ENCODE assay signal across 10 mouse cellular contexts in genomic region chr1:72827411-72828315, GRCm38 (mm10). TPM values are rescaled to one million over a fixed set of nuclear protein-coding genes. Genes with fewer than 3 reads are reported as not detected.
DNase-seq lines count a peak whose midpoint lies in the region; ATAC-seq and TF ChIP-seq lines count a peak whose summit lies in the region.
"Had no signal": no experiment of that assay in that cellular context is flagged by ENCODE, and none has a peak within 500 bp of the region (broad histone marks: within the 10 kb centered on the region; RNA-seq: fewer than 3 reads in every experiment).

No protein-coding gene starts in this region.

- WGBS in kidney, embryonic 16.5 days: 33% methylated on average over 12 of the region's 12 CpGs
- 67% methylated on average over 12 of the region's 12 CpGs for WGBS in kidney, adult 2 months
- WGBS in embryonic facial prominence, embryonic 10.5 days: 27% methylated on average over 12 of the region's 12 CpGs
- 20% methylated on average over 12 of the region's 12 CpGs for WGBS in hindbrain, embryonic 13.5 days
- 14% methylated on average over 12 of the region's 12 CpGs for WGBS in midbrain, postnatal 0 days

- no peak for TF ChIP-seq CTCF in kidney, adult 2 months (conservative IDR thresholded peaks at IDR 0.05; ENCODE audit: insufficient read depth, insufficient read length, low read depth, low read length)
- TF ChIP-seq CTCF in midbrain, postnatal 0 days (IDR thresholded peaks at IDR 0.05): no peak

- H3K4me2 ChIP-seq in kidney, embryonic 16.5 days (replicated peaks; ENCODE audit: low read depth, low read length): peak overlapping the region; percentile 100
- H3K4me2 ChIP-seq in hindbrain, embryonic 13.5 days: peak overlapping the region; percentile 81
- peak overlapping the region; percentile 96 for H3K4me2 ChIP-seq in midbrain, postnatal 0 days (ENCODE audit: low read depth, low read length, poor library complexity, severe bottlenecking)

- DNase-seq in kidney, adult 2 months: no peak
- DNase-seq in embryonic facial prominence, embryonic 10.5 days (ENCODE audit: low spot score): peak; percentile 37
- DNase-seq in midbrain, postnatal 0 days (ENCODE audit: low spot score): no peak
- DNase-seq in layer of hippocampus, adult 8-10 months (ENCODE audit: low spot score in 2 of 2): no peak
- no peak for DNase-seq in urinary bladder, postnatal 25 days (ENCODE audit: low spot score)
- no peak for DNase-seq in spleen, postnatal 10 days (ENCODE audit: low spot score in 2 of 2)
- DNase-seq: gastrocnemius, postnatal 36 days had no signal

- H3K36me3 ChIP-seq in kidney, embryonic 16.5 days (ENCODE audit: insufficient read depth, low read length): no peaks in the 10 kb centered on the region; the same call in 1 of the 2 replicates
- H3K36me3 ChIP-seq in kidney, adult 2 months (ENCODE audit: control insufficient read depth, insufficient read depth, low read length): no peaks in the 10 kb centered on the region
- peaks cover 51% of the 10 kb centered on the region for H3K36me3 ChIP-seq in embryonic facial prominence, embryonic 10.5 days (replicated peaks)
- peaks cover 9% of the 10 kb centered on the region for H3K36me3 ChIP-seq in hindbrain, embryonic 13.5 days
- H3K36me3 ChIP-seq in midbrain, postnatal 0 days (ENCODE audit: insufficient read depth, low read length): no peaks in the 10 kb centered on the region

- no peak overlapping the region for H3K4me3 ChIP-seq in kidney, embryonic 16.5 days (ENCODE audit: low read length)
- no peak overlapping the region for H3K4me3 ChIP-seq in kidney, adult 2 months (ENCODE audit: insufficient read depth, low read depth, low read length)
- peak overlapping the region; percentile 80 for H3K4me3 ChIP-seq in embryonic facial prominence, embryonic 10.5 days
- H3K4me3 ChIP-seq in hindbrain, embryonic 13.5 days: peak overlapping the region; percentile 81
- 0 out of 2 replicates have a peak overlapping the region, but pooled peaks have one; percentile 72 for H3K4me3 ChIP-seq in midbrain, postnatal 0 days (ENCODE audit: low read depth, low read length)

- H3K4me1 ChIP-seq in kidney, embryonic 16.5 days (ENCODE audit: insufficient read depth, low read length): peaks cover 47% of the 10 kb centered on the region
- 0 out of 2 replicates have a peak, but pooled peaks cover 5% of the 10 kb centered on the region for H3K4me1 ChIP-seq in kidney, adult 2 months (ENCODE audit: control insufficient read depth, insufficient read depth, low read length)
- H3K4me1 ChIP-seq in embryonic facial prominence, embryonic 10.5 days: peaks cover 51% of the 10 kb centered on the region
- H3K4me1 ChIP-seq in hindbrain, embryonic 13.5 days (replicated peaks): peaks cover 50% of the 10 kb centered on the region
- peaks cover 12% of the 10 kb centered on the region; the same call in 1 of the 2 replicates for H3K4me1 ChIP-seq in midbrain, postnatal 0 days (ENCODE audit: insufficient read depth, low read length)

- ATAC-seq in kidney, embryonic 16.5 days (ENCODE audit: low FRiP score, low TSS enrichment): no peak
- peak; percentile 14; the same call in 1 of the 2 replicates for ATAC-seq in hindbrain, embryonic 13.5 days (ENCODE audit: low FRiP score)
- ATAC-seq in midbrain, postnatal 0 days (ENCODE audit: low FRiP score): no peak

- H3K9me3 ChIP-seq in kidney, embryonic 16.5 days (ENCODE audit: low read length): no peaks in the 10 kb centered on the region; the same call in 1 of the 2 replicates
- no peaks in the 10 kb centered on the region for H3K9me3 ChIP-seq in embryonic facial prominence, embryonic 10.5 days
- no peaks in the 10 kb centered on the region for H3K9me3 ChIP-seq in hindbrain, embryonic 13.5 days
- H3K9me3 ChIP-seq in midbrain, postnatal 0 days (ENCODE audit: low read length): no peaks in the 10 kb centered on the region

- no peaks in the 10 kb centered on the region for H3K27me3 ChIP-seq in kidney, embryonic 16.5 days (ENCODE audit: insufficient read depth, low read length)
- H3K27me3 ChIP-seq in kidney, adult 2 months (replicated peaks; ENCODE audit: control insufficient read depth, insufficient read depth, low read length): peaks cover 3% of the 10 kb centered on the region; the same call in 1 of the 2 replicates
- no peaks in the 10 kb centered on the region for H3K27me3 ChIP-seq in embryonic facial prominence, embryonic 10.5 days (replicated peaks; ENCODE audit: low read depth, poor library complexity, severe bottlenecking)
- no peaks in the 10 kb centered on the region for H3K27me3 ChIP-seq in hindbrain, embryonic 13.5 days
- no peaks in the 10 kb centered on the region for H3K27me3 ChIP-seq in midbrain, postnatal 0 days (ENCODE audit: insufficient read depth, low read length)

- H3K27ac ChIP-seq in kidney, embryonic 16.5 days (ENCODE audit: low read length): peak overlapping the region; percentile 7; the same call in 1 of the 2 replicates
- H3K27ac ChIP-seq in kidney, adult 2 months (ENCODE audit: insufficient read depth, low read depth, low read length): no peak overlapping the region
- peak overlapping the region; percentile 86 for H3K27ac ChIP-seq in embryonic facial prominence, embryonic 10.5 days (replicated peaks)
- H3K27ac ChIP-seq in hindbrain, embryonic 13.5 days: peak overlapping the region; percentile 89
- H3K27ac ChIP-seq in midbrain, postnatal 0 days (ENCODE audit: low read depth, low read length): peak overlapping the region; percentile 4; the same call in 1 of the 2 replicates

- no peak for TF ChIP-seq POLR2A in kidney, adult 2 months (IDR thresholded peaks at IDR 0.05; ENCODE audit: low read depth, low read length)

- no peak overlapping the region for H3K9ac ChIP-seq in kidney, embryonic 16.5 days (replicated peaks; ENCODE audit: low read length)
- peak overlapping the region; percentile 94 for H3K9ac ChIP-seq in hindbrain, embryonic 13.5 days
- peak overlapping the region; percentile 74; the same call in 1 of the 2 replicates for H3K9ac ChIP-seq in midbrain, postnatal 0 days (replicated peaks; ENCODE audit: low read length, poor library complexity, severe bottlenecking)

RNA-seq across cellular contexts. Expression of gene Igfbp2, which starts 3.4 kb away (rescaled TPM):
- 144 and 152 TPM in 2 replicates for polyA plus RNA-seq in kidney, embryonic 16.5 days (2015; fragmentation: Nextera tagmentation; extraction: Ambion mirVana)
- 12.6 and 13.5 TPM in 2 replicates for polyA plus RNA-seq in kidney, adult 2 months (2012; rRNA removed)
- polyA plus RNA-seq in embryonic facial prominence, embryonic 10.5 days (2016; fragmentation: Nextera tagmentation; extraction: Ambion mirVana): 474 and 479 TPM in 2 replicates
- 392 and 465 TPM in 2 replicates for polyA plus RNA-seq in hindbrain, embryonic 13.5 days (2015; fragmentation: Nextera tagmentation; extraction: Ambion mirVana)
- total RNA-seq in midbrain, postnatal 0 days (2014; rRNA removed): 432 and 450 TPM in 2 replicates
- 272 and 323 TPM in 2 replicates for polyA plus RNA-seq in midbrain, postnatal 0 days (2015; fragmentation: Nextera tagmentation; extraction: Ambion mirVana)
- 10 to 100 TPM; 36.7 to 56.7 (median 47.3) TPM for total RNA-seq in layer of hippocampus, adult 8-10 months (2022)
- total RNA-seq: megakaryocyte-erythroid progenitor cell, adult 5-6 weeks had no signal

RNA-seq across cellular contexts. Expression of gene Igfbp5, which starts 47.0 kb away (rescaled TPM):
- polyA plus RNA-seq in kidney, embryonic 16.5 days (2015; fragmentation: Nextera tagmentation; extraction: Ambion mirVana): 89.0 and 104 TPM in 2 replicates
- 229 and 273 TPM in 2 replicates for polyA plus RNA-seq in kidney, adult 2 months (2012; rRNA removed)
- 75.4 and 87.4 TPM in 2 replicates for polyA plus RNA-seq in embryonic facial prominence, embryonic 10.5 days (2016; fragmentation: Nextera tagmentation; extraction: Ambion mirVana)
- 60.5 and 68.4 TPM in 2 replicates for polyA plus RNA-seq in hindbrain, embryonic 13.5 days (2015; fragmentation: Nextera tagmentation; extraction: Ambion mirVana)
- 109 and 127 TPM in 2 replicates for total RNA-seq in midbrain, postnatal 0 days (2014; rRNA removed)
- polyA plus RNA-seq in midbrain, postnatal 0 days (2015; fragmentation: Nextera tagmentation; extraction: Ambion mirVana): 42.8 and 47.4 TPM in 2 replicates
- total RNA-seq in layer of hippocampus, adult 8-10 months (2022): 100 to 1,000 TPM in 2 of 4 experiments, 10 to 100 TPM in 2; 81.6 to 154 (median 113) TPM
- total RNA-seq: megakaryocyte-erythroid progenitor cell, adult 5-6 weeks had no signal

Comparison
In these comparisons a context has a peak if more than half of its experiments do, and no peak if none do; other contexts are left out.
1. RNA of gene Igfbp2, which starts 3.4 kb away (polyA plus RNA-seq): 474 to 479 TPM in embryonic facial prominence, embryonic 10.5 days, 392 to 465 TPM in hindbrain, embryonic 13.5 days, 272 to 323 TPM in midbrain, postnatal 0 days and 144 to 152 TPM in kidney, embryonic 16.5 days; 12.6 to 13.5 TPM in kidney, adult 2 months; every median in the first group is over 10 times any median in the second.
2. H3K4me3 ChIP-seq: peak in embryonic facial prominence, embryonic 10.5 days (single experiment), hindbrain, embryonic 13.5 days (single experiment) and midbrain, postnatal 0 days (single experiment); none in kidney, embryonic 16.5 days (single experiment) and kidney, adult 2 months (single experiment).
3. Peak in every context shown above with its lines, with median percentiles within 50 percentile points of each other: H3K4me2 ChIP-seq.